Mouse (Mus musculus) forebrain, postnatal 0 days (tissue): ENCODE data around the gene Cib2. TPM values are rescaled to one million over a fixed set of nuclear protein-coding genes. Genes with fewer than 3 reads are reported as not detected.
A peak's percentile ranks its signal among the peaks of the same experiment; 100 is the strongest.

Experiments
- ATAC-seq: fragments of 200-750 bp; cut with Nextera tagmentation; 2 replicates; pipeline ENCODE4 v1.8.0; 2017; ENCODE audit warnings: mild to moderate bottlenecking, moderate library complexity
- DNase-seq: peaks from one replicate; pipeline ENCODE4 v3.0.0-alpha.2; 2015
- H3K27ac ChIP-seq: fragments of 300-500 bp; sonication (generic); 2 replicates; pipeline ENCODE4 v1.5.1; 2014; ENCODE audit warnings: low read depth, mild to moderate bottlenecking, antibody characterized with exemption, low read length, moderate library complexity, mixed read lengths
- H3K27me3 ChIP-seq: fragments of 300-500 bp; sonication (generic); 2 replicates; pipeline ENCODE4 v1.6.1; 2014; ENCODE audit warnings: mild to moderate bottlenecking, low read length, mixed read lengths; ENCODE audit not compliant: insufficient read depth
- H3K36me3 ChIP-seq: fragments of 300-500 bp; sonication (generic); 2 replicates; pipeline ENCODE4 v1.6.1; 2014; ENCODE audit warnings: mild to moderate bottlenecking, moderate library complexity; ENCODE audit not compliant: insufficient read depth
- H3K4me1 ChIP-seq: fragments of 300-500 bp; sonication (generic); 2 replicates; pipeline ENCODE4 v1.6.1; 2014; ENCODE audit warnings: antibody characterized with exemption; ENCODE audit not compliant: insufficient read depth
- H3K4me2 ChIP-seq: fragments of 300-500 bp; sonication (generic); 2 replicates; pipeline ENCODE4 v1.6.1; 2014; ENCODE audit warnings: low read depth, mild to moderate bottlenecking, moderate library complexity
- H3K4me3 ChIP-seq: fragments of 300-500 bp; sonication (generic); 2 replicates; pipeline ENCODE4 v1.5.1; 2014; ENCODE audit warnings: low read depth, low read length, mixed read lengths
- H3K9ac ChIP-seq: fragments of 300-500 bp; sonication (generic); 2 replicates; pipeline ENCODE4 v1.6.1; 2014; ENCODE audit warnings: mild to moderate bottlenecking
- H3K9me3 ChIP-seq: fragments of 300-500 bp; sonication (generic); 2 replicates; pipeline ENCODE4 v1.6.1; 2016; ENCODE audit warnings: low read length
- CTCF ChIP-seq: sonication (generic); IDR thresholded peaks from 2 replicates; pipeline ENCODE4 v1.5.1; 2016; ENCODE audit warnings: antibody characterized with exemption, control low read depth, low read depth
- WGBS: fragments of 180-500 bp; shearing (Covaris S2); extraction: QIAGEN DNeasy Blood & Tissue Kit; methylation state at CpG from one replicate; pipeline ENCODE4 v1.1.7; 2014; 5-methylcytosine and 5-hydroxymethylcytosine counted together
- polyA plus RNA-seq: library from polyadenylated mRNA; unstranded; fragments of >200 nt; fragmentation: Nextera tagmentation; extraction: Ambion mirVana; gene quantifications from 2 replicates; pipeline ENCODE4 v1.2.1, GENCODE M21; 2015
- total RNA-seq: library from RNA; depleted of rRNA; stranded (reverse); fragments of >200 nt; gene quantifications from 2 replicates; pipeline ENCODE4 v1.2.3, GENCODE M21; 2014

Cib2 gene
- total and polyA plus RNA-seq, 2 experiments from 2014 or later: 56.7 to 66.5 TPM

DNA sequence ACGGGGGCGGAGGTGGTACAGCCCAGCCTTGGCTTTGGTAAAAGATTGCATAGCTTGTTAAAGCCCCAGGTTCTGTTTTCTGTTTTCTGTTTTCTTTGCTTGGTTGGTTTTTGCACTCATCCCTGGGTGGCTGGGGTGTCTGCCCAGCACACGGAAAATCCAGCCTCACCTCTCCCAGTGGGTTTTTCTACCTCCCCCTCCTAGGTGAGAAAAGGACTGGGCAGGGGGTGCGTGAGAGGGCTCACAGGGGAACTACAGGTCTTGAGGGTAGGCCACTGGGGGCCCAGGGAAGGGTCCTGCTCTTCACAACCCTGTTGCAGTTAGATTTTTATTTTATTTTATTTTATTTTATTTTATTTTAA lies 15.1 kb downstream of the Cib2 start:
- H3K4me1 ChIP-seq: no peaks in the 10 kb centered on the region
- DNase-seq (no peak), ATAC-seq (no peak)
- 91% methylated on average over 4 of the region's 4 CpGs for WGBS
- H3K4me3 ChIP-seq: no peak overlapping the region
- no peak overlapping the region for H3K4me2 ChIP-seq
- H3K9ac ChIP-seq: no peak overlapping the region
- no peak overlapping the region for H3K27ac ChIP-seq
- peaks cover 28% of the 10 kb centered on the region; the same call in 1 of the 2 replicates for H3K36me3 ChIP-seq
- no peaks in the 10 kb centered on the region for H3K27me3 ChIP-seq
- H3K9me3 ChIP-seq: no peaks in the 10 kb centered on the region
- TF ChIP-seq CTCF: no peak

DNA sequence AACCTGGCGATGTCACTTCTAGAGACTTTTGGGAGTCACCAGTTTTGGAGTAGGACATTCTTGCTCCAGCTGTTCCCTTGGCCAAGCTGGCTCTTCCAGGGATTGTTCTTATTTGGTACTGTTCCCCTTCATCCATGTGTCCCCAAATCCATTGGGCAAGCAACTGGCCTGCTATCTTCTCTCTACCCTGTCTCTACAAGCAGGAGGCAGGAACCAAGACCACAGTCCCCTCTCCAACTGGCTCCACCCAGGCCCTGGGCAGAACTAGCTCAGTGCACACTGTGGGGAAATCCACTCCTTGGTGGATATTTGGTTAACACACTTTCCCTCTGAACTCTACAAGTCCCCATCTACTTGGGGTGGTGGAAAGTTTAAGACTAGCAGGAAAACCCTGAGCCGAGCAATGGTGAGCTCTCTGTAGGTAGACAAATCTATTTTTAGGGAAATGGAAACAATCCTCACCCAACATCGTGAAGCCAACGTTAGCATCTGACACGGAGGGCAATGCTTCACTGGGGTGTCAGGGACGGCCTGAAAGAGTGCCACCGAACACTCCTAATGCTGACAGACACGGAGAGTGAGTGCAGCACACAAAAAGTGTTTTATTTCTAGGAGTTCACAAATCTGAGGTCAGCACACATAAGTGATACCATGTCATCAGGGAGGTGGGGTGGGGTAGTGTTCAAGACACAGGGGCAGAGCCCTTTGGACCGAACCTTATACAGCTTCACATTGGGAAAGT lies 15.6 kb downstream of the Cib2 start:
- TF ChIP-seq CTCF: no peak
- H3K9ac ChIP-seq: no peak overlapping the region
- no peak overlapping the region for H3K27ac ChIP-seq
- ATAC-seq (no peak), DNase-seq (no peak)
- H3K4me1 ChIP-seq: no peaks in the 10 kb centered on the region
- no peaks in the 10 kb centered on the region for H3K9me3 ChIP-seq
- no peak overlapping the region for H3K4me2 ChIP-seq
- H3K36me3 ChIP-seq: peaks cover 28% of the 10 kb centered on the region; the same call in 1 of the 2 replicates
- no peaks in the 10 kb centered on the region for H3K27me3 ChIP-seq
- WGBS: 87% methylated on average over 9 of the region's 9 CpGs
- no peak overlapping the region for H3K4me3 ChIP-seq

DNA sequence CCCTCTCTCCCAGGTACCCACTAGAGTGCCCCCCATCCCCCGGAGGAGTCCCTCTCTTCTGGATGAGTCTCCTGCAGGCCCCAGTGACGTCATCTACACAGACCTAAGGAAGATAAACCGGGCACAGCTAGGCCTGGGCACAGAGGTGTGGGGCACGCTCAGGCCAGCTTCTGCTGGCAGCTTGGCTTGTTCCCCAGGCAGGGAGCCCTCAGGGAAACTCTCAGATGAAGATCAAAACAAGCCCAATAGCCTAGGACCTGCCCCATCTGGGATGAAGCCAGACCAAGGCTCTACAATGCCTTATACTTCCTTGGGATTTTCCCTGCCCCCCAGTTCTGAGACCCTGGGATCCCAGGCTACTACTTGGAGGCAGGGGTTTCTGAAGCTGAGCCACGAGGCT lies 19.2 kb downstream of the Cib2 start:
- Histone ChIP-seq H3K4me3 (no peak overlapping the region), H3K4me1 (peaks cover 14% of the 10 kb centered on the region; the same call in 1 of the 2 replicates), H3K9me3 (no peaks in the 10 kb centered on the region), H3K36me3 (peaks cover 15% of the 10 kb centered on the region; the same call in 1 of the 2 replicates), H3K27me3 (no peaks in the 10 kb centered on the region), H3K4me2 (no peak overlapping the region), H3K9ac (no peak overlapping the region), H3K27ac (no peak overlapping the region)
- TF ChIP-seq CTCF: no peak
- WGBS: 69% methylated on average over 5 of the region's 5 CpGs
- DNase-seq (no peak), ATAC-seq (no peak)

DNA sequence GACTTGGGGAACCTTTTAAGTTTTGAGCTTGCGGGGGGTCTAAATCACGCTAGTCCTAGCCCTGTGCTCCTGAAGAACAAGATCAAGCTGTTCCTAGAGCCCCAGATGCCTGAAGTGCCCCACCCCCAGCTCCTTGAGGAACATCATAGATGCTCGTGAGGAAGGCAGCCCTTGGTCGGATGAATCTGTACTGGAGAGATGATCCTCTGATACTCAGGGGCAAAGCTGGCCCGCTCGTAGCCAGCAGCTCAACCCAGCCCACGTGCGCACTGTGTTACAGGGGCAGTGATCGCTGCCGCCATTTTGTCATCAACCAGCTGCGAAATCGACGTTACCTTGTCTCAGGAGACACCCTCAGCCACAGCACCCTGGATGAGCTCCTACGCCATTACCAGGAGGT lies 21.3 kb downstream of the Cib2 start, which contains the start of gene Sh2d7:
Gene Sh2d7, plus strand, starts transcription at position 301 of the 400 bp plus-strand sequence.
- H3K4me2 ChIP-seq: no peak within 1 kb of the TSS
- TF ChIP-seq CTCF: no peak
- H3K9me3 ChIP-seq: no peaks in the 10 kb centered on the region
- no peaks in the 10 kb centered on the region for H3K36me3 ChIP-seq
- peaks cover 14% of the 10 kb centered on the region; the same call in 1 of the 2 replicates for H3K4me1 ChIP-seq
- no peaks in the 10 kb centered on the region for H3K27me3 ChIP-seq
- H3K4me3 ChIP-seq: no peak within 1 kb of the TSS
- H3K27ac ChIP-seq: no peak within 1 kb of the TSS
- no peak within 1 kb of the TSS for H3K9ac ChIP-seq
- ATAC-seq (no peak), DNase-seq (no peak)
- WGBS: 95% methylated on average over 14 of the region's 14 CpGs

DNA sequence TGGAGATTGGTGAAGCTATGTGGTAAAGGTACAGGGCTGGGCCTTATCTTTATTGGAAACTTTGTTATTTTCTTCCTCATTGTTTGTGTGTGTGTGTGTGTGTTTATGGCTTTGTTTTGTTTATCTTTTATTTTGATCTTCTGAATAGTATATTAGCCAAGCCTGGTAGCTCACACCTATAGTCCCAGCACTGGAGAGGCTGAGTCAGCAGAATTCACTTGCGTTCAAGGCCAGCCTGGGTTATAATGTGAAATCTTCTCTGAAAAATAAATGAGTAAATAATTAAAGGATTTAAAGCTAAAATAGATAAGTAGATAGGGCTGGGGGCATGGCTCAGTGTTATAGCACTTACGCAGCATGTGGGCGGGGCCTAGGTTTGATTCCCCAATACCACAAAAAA lies 21.8 kb downstream of the Cib2 start:
- no peak overlapping the region for H3K4me3 ChIP-seq
- no peaks in the 10 kb centered on the region for H3K27me3 ChIP-seq
- 94% methylated on average over 3 of the region's 3 CpGs for WGBS
- ATAC-seq (no peak), DNase-seq (no peak)
- no peaks in the 10 kb centered on the region for H3K9me3 ChIP-seq
- H3K9ac ChIP-seq: no peak overlapping the region
- H3K4me2 ChIP-seq: no peak overlapping the region
- H3K27ac ChIP-seq: no peak overlapping the region
- no peak for TF ChIP-seq CTCF
- no peaks in the 10 kb centered on the region for H3K36me3 ChIP-seq
- H3K4me1 ChIP-seq: peaks cover 14% of the 10 kb centered on the region; the same call in 1 of the 2 replicates

DNA sequence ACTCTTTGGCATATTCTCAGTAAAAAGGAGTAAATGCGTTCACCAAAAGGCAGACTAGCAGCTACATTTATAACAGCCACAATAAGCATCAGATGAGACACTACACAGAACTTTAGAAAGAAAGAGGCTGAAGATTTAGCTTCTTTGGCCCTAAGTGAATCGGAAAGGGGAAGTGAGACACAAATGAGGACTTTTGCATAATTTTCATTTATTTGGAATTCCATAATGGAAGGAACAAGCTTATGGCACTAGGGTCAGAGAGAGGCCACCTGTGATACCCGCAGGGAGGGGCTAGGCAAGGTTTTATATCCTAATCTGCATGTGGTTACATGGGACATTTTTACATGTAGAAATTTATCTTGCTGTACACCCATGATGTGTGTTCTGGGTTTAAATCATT lies 22.5 kb downstream of the Cib2 start:
- H3K36me3 ChIP-seq: no peaks in the 10 kb centered on the region
- TF ChIP-seq CTCF: no peak
- H3K27ac ChIP-seq: peak overlapping the region; percentile 69
- no peak for DNase-seq
- H3K4me3 ChIP-seq: no peak overlapping the region
- H3K4me1 ChIP-seq: peaks cover 14% of the 10 kb centered on the region; the same call in 1 of the 2 replicates
- no peaks in the 10 kb centered on the region for H3K27me3 ChIP-seq
- H3K4me2 ChIP-seq: no peak overlapping the region
- 49% methylated on average over 3 of the region's 3 CpGs for WGBS
- H3K9ac ChIP-seq: no peak overlapping the region
- no peak for ATAC-seq
- no peaks in the 10 kb centered on the region for H3K9me3 ChIP-seq

DNA sequence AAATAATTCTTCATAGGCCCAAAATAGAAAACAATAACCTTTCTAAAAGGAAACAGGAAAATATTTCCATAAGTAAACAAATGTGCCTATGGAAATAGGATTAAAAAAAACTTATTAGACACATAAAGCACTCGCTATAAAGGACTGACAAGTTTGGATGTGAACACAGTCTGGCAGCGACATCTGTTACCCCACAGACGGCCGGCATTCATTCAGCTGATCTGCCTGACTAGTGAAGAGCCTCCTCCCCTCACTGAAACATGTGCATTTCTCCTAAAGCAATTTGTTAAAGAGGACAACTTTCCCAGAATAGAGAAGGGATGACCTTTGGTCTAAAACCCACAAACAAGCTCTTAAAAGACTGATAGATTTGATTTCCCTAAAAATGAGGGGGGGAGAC lies 23.0 kb downstream of the Cib2 start:
- peak overlapping the region; percentile 69 for H3K27ac ChIP-seq

More for the DNA sequence above, 23.0 kb downstream of the Cib2 start:
- Histone ChIP-seq H3K9ac (no peak overlapping the region), H3K4me1 (peaks cover 14% of the 10 kb centered on the region; the same call in 1 of the 2 replicates), H3K27me3 (no peaks in the 10 kb centered on the region), H3K4me2 (no peak overlapping the region), H3K4me3 (no peak overlapping the region), H3K36me3 (no peaks in the 10 kb centered on the region), H3K9me3 (no peaks in the 10 kb centered on the region)
- ATAC-seq (peak; percentile 61), DNase-seq (peak; percentile 79)
- 12% methylated on average over 4 of the region's 4 CpGs for WGBS
- TF ChIP-seq CTCF: no peak
